Mouse (Mus musculus) lung, adult 18-20 months (tissue): ENCODE results near the gene Capza2.
"Not testable (repeated sequence)": the region's sequence is repeated elsewhere in the genome, so short reads cannot be mapped to it uniquely, and the experiment has no call there.

Source experiments
- DNase-seq, 2 experiments: peaks; one replicate each; pipeline ENCODE4 v3.0.0; 2022; ENCODE audit warnings: mixed read lengths in 2 of 2

Gene Capza2

DNA sequence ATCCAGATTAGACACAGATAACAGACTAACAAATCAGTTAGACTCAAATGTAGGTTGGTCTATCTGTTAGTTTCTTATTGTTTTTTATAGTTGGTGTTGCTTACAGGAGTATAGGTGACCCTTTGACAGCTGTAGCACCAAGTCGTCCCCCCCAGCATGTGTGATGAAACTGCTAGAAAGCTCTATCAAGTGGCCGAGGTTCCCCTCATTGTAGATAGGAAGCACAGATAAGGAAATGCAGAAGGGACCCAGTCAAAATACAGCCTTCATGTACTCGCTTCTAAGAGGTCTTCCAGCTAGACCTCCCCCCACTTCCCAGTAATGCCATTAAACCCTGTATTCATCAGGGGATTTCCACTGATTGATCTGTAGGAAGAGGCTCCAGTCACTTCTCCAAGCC, 6.7 kb downstream of the Capza2 start:
- no peak for DNase-seq

DNA sequence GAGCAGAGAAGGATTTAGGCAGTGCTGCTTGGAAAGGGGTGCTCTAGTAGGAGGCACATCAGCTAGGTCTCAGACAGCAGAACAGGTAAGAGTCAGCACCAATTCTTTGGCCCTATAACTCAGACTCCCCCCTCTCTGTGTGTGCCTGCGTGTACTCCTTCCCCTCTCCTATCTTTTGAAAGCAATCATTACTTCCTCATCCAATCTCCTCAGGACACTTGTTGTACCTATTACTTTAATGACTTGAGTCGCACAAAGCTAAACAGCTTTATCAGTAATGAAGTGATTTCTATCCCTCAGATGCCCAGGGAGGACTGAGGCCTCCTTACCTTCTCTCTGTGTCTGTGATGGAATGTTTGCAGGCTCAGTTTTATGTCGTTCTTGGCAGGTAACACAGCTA, 10.1 kb downstream of the Capza2 start:
- no peak for DNase-seq

DNA sequence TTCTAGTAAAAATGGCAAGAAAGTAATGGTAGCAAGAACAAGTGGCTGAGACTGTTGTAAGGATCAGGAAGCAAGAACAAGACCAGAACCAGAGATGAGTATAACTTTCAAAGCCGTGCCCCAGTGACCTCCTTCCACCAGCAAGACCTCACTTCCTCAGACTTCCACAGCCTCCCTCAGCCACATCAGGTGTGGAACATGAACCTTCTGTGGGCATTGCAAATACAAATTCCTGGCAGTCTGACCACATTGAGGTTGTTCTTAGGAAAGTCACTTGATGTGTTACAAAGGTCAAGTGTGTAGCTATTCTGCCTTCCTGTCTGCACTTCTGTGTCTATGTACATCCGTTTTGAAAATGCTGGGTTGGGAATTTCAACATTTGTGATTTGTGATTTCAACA, 16.1 kb downstream of the Capza2 start:
- peak; percentile 31 to 36 for DNase-seq

DNA sequence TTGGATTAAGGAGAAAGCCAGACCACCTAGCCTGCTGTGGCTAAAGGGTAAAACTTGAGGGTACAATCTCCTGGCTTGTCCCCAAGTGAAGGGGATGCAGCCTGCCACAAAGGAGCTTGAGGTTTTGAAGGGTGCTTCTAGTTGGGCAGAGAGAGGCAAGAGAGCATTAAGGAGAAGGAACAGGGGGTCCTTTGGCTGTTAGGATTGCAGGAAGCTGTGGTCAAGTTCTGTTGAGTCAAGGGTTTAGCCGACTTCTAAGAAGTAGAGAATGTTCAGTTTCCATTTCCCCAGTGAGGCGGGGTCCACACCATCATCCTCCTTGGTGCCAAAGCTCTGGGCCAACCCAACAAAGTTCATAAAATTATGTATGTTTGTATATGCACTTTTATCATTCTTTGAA, 19.0 kb downstream of the Capza2 start:
- DNase-seq = no peak

DNA sequence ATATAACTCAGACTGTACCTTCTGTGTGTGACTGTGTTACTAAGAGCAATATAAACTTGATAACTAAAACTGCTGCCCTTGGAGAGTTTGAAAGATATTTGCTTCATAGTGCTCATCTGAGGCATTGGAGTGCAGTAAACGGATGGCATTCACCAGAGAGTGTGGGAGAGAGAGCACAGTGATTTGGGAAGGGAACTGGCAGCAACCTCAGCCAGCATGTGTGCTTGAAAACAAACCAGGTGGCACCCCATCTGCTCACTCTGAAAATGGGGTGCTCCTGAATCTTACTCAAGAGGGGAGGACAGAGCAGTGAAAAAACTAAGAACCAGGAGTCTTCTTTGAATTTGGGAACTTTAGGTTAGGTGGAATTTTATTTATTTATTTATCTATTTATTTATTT, 21.3 kb downstream of the Capza2 start:
- DNase-seq = no peak

DNA sequence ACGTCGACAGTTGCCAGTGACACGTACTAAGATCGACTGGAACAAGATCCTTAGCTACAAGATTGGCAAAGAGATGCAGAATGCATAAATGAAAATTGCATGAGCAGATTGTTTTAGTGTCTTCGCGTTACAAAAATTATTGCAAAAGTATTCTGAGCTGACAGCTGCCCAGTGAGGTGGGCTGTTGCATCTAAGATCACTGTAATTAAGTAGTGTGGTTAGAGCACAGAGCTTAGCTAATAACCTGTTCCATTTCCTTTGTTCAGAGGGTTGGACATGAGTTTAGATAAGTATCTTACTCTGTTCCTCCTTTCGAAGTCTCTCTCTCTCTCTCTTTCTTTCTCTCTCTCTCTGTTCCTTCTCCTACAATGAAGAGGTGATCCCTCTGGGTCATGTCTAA, 29.3 kb downstream of the Capza2 start:
- DNase-seq = no peak

DNA sequence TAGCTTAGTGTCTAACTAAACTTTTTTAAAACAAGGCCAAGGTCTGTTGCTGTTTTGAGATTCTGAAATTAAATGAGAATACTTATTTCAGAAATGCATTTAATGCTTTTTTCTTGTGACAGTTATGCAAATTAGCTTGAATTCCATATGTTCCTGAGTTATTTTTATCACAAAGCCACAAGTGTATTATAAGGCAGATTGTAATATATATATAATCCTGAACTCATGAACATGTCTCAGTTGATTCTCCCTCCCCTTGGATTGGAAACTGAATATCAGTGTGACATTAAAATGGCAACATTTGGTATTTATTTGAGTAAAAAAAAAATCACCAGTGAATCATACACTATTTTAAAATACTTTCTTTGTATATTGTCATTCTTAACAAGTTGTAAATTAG, 30.0 kb downstream of the Capza2 start:
- DNase-seq = no peak

DNA sequence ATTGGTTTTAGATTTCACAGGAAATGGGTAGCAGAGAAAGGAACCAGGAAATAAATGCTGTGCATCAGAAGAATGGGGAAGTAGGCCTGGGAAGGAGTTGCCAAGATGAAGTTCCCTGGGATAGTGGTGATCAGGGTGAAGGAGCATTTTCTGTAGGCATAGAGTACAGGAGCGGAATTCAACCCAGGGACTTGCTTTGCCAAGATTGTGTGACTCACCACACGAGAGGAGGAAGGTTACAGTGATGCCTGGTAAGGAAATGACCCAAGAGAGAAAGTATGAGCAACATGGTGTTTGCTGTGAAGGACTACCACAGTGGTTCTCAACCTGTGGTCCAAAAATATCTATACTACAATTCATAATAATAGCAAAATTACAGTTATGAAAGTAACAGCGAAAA, 31.8 kb downstream of the Capza2 start:
- DNase-seq = no peak

DNA sequence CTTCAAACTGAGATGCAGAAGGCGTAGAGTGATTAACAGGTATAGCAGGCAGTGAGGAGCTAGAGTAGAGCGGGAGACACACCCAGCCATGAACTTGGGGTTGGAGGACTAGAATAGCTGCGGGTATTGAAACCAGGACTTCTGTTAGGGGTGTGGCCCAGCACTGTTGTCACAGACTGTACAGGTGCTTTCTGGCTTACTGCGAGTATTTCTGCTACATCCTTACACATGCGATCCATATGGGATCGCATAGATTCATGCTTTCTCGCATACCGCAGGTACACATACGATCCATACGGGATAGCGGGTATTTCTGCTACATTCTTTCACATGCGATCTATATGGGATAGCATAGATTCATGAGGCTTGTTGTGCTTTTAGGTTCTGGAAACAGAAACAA, 32.3 kb downstream of the Capza2 start:
- no peak for DNase-seq

DNA sequence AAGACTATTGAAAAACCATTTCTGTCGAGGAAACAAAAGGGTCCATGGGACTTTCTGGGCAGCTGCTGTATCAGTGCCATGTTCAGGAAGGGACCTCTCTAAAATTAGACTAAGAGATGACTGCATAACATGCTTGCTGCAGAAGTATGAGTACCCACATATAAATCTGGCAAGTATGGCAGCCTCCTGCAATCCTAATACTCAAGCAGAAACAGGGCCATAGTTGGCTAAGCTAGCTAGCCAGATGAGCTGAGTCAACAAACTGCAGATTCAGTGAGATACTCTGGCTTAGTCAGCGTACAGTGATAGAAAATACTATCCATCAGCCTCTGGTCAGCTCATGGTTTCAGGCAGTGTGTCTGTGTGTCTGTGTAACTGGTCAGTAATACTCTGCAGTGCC, 33.8 kb downstream of the Capza2 start:
- no peak for DNase-seq

DNA sequence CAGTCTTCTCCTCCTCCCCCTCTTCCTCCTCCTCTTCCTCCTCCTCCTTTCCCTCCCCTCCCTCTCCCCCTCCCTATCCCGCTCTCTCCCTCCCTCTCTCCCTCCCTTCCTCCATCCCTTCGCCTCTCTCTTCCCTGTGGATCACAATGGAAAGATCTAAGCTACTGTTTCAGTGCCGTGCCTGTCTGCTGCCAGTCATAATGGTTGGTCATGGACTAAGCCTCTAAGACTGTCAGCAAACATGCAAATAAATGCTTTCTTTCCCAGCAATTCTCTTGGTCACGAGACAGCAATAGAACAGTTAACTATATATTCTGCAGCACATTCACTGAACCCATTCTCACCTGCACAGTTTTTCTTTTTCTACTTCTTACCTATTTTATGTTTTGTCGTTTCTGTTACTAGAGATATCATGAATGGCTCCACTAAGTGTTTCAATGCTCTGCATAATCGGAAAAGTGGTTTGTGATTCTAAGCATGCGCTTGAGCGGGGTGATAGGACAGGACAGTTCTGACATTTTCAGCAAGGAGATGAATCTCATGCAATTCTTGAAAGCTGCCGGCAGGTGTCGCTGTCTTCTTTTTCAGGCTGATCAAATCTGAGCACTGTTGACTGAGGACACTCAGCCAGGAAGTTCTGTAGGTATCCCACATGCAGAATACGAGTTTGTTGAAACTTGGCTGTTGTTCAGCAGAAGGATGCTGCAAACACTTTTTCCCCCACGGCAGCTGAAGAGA, 39.2 kb downstream of the Capza2 start:
- DNase-seq = peak; percentile 37 to 38

DNA sequence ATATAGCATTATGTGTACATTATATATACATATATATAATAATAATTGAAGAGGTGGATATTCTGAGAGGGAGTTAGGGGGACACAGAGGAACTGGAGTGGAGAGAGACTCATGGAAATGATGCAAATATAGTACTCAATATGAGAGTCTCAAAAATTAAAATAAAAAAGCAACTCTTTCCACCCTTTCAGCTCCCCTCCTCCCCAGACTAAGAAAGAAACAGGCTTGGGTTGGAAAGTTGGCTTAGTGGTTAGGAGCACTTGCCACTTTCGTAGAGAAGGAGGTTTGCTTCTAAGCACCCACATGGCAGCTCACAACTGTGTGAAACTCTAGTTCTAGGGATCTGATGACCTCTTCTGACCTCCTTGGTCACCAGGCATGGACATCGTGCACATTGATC, 41.0 kb downstream of the Capza2 start:
- no peak for DNase-seq

DNA sequence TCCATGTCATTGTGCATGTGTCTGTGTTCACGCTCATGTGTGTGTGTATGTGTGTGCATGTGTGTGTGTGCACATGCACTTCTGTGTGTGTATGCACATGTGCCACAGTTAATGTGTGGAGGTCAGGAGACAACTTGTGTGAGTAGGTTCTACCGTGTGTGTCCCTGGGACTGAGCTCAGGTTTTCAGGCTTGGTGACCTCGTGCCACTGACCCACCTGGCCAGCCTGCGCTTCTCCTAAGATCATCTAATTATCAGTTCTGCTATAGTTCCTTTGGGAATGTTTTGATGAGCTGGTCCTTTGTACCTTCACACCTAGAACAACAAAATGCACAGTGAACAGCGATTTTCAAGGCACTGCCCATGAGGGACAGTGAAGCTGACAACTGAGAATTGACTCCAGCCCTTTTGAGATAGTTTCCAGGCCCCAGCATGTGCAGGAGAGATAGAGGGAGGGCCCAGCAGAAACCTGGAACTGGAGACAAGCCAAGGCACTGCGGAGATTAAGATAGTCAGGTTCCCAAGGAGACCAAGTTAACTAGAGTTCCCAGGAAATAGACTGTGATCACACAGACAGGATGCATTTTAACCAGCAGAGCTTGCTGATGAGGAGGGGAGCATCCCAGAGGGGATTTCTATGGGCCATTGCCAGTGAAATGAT, 44.4 kb downstream of the Capza2 start:
- DNase-seq = no peak

DNA sequence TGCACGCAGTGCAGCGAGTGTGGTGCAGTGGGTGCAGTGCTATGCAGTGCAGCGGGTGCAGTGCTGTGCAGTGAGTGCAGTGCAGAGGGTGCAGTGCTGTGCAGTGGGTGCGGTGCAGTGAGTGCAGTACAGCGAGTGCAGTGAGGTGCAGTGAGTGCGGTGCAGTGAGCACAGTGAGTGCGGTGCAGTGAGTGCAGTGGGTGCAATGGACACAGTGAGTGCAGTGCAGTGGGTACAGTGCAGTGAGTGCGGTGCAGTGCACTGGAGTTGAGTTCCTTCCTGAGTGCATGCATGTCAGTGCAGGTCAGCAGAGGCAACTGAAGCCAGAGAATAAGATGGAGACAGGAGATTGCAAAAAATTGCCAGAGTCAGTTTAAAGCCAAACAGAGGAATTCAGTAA, 45.8 kb downstream of the Capza2 start:
- no peak for DNase-seq

DNA sequence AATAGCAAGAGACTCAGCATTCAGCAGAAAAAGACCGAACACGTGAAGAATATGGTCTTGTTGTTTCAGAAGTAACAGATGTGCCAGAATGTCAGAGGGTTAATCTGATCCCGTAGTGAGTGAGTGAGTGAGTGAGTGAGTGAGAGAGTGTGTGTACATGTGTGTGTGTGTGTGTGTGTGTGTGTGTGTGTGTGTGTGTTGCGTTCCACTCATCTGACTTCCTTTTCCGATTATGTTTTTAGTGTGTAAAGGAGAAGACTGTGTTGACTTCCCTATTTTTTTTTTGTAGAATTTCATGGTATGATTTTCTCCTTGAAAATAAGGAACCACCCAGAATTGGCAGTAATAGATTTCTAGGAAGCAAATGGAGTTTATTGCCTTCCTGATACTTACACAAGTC, 52.6 kb downstream of the Capza2 start:
- DNase-seq = no peak

DNA sequence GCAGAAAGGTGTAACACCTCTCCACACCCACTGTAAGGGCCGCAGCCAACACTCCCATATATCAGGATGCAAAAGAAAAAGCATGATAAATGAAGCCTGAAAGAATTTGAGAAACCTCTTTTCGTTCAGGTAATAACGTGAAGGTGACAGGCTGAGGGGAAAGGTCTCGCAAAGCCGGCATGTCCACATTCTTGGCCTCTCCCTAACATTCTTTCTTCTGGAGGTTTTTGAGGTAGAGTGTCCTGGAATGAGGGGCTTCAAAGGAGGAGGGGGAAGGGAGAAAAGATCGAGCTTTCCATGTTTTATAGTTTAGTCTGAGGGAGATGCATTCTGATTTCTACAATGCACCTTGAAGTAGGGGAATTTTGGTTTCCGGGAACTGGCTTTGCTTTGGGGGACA, 56.6 kb downstream of the Capza2 start, which contains the start of gene St7:
TSS of gene St7 (plus strand) at position 287 of the 400 bp plus-strand sequence.
- no peak for DNase-seq

DNA sequence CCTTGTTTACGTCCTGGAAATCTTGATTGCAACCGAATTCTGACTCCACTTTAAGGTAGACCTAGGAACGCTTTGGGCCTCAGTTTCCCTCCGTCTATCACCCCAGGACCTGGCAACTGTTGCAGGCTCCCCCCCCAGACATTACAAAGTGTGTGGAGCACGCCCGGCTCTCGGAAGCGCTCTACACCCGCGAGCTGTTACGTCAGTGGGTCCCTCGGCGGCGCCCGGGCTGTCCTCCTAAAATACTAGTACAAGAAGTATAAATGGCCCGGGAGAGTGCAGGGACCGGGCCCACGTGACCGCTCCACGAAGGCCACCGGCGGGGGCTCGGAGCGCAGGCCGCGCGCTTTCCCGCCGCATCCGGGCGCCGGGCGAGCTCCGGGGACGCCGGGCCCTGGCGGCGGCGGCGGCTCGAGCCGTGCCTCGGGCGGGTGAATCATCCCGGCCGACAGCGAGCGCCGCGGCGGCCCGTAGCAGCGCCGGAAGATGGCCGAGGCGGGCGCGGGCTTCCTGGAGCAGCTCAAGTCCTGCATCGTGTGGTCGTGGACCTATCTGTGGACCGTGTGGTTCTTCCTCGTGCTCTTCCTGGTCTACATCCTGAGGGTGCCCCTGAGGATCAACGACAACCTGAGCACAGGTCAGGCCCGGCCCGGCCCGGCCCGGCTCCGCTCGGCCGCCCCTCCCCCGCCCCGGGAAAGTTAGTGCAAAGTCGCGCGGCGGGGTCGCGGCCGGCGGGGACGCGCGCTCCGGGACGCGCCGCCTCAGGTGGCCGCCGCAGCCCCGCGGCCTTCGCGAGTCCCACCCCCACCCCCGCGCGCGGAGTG, 57.9 kb downstream of the Capza2 start:
- peak; percentile 71 to 78 for DNase-seq

DNA sequence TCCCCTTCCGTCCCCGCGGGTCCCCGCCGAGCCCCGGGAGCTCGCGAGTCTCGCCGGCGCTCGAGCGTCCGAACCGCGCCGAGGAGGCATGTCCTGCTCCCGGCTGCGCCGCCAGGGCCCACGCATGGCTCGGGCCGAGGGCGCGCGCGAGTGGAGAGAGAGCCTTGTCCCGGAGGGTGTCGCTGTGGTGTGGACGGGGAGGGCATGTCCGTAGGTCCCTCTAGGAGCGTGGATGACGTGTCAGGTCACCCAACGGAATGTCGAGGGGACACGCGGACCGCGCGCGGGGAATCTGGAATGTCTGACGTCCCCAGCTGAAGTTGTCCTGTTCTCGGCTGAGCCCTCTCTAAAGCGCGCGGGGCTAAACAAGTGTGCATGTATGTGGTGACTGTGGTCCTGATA, 58.5 kb downstream of the Capza2 start:
- DNase-seq = peak; percentile 81 to 88

DNA sequence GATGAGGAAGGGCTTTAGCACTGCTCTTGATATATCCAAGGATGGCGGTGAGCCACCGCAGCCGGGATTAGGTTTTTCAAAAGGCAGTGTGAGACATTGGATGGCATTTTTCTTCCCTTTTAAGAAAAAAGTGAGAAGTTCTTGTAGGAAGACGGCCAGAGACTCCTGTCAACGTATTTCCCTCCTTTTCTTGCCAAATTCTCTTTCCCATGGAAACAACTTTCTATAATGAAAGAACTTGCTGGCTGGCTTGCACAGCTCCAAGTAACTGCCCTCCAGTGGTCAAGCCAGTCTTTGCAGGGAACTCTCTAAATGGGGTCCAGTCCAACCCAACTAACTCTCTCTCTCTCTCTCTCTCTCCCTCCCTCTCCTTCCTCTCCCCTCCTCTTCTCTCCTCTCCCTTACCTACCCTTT, 60.3 kb downstream of the Capza2 start:
- peak; percentile 45 to 67 for DNase-seq

DNA sequence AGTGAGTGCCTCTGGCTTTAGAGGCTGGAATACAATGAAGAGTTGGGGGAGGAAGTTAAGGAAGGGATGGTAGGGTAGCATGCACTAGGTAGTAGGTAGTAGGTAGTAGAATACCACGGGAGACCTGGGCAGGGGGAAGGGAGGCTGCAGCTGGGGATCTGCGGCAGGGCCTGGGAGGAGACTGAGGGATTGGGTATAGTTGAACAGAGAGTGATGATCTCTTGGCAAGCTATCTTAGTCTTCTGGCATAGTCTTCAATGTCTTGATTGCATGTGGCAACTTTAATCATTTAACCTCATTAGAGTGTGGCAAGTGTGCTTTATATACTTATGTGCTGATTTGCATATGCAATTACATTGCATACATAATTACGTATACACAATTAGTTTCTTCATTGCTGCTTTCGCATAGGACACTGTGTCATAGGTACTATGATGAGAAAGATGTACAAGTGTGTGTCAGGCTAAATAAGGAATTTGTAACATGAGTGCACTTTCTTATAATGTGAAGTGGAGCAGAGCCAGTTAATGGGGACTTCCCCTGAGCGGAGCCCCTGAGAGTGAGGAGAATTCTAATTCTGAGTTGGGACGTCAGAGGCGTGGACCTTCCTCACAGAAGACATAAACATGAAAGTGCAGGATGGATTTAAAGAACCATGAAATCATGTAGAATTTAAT, 65.0 kb downstream of the Capza2 start:
- DNase-seq = no peak

DNA sequence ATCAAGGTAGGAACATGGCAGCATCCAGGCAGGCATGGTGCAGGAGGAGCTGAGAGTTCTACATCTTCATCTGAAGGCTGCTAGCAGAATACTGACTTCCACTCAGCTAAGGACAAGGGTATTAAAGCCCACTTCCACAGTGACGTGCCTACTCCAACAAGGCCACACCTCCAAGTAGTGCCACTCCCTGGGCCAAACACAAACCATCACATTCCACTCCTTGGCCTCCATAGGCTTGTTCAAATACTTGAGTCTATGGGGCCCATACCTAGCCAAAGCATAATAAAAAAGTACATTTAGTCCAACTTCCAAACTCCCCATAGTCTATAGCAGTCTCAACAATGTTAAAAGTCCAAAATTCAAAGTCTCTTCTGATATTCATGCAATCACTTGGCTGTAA, 68.0 kb downstream of the Capza2 start:
- not testable (repeated sequence) for DNase-seq

DNA sequence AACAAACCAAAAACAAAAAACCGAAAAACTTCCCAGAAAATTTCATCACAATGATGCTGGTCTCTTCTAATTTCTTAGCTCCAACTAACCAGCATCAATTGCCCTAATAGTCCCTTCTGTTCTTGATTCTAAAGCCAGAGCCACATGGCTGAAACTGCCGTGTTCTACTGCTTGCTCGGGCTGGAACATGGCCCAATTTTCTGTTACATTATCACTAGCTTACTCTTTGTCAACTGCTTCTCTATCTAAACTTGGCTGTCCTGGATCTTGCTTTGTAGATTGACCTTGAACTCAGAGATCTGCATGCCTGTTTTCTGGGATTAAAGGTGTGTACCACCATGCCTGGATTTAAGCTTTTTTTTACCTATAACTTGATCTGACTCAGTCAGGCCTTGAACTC, 69.9 kb downstream of the Capza2 start:
- no peak for DNase-seq
